Mouse (Mus musculus) macrophage (primary cell): ENCODE data around the gene Jsrp1. TPM values are rescaled to one million over a fixed set of nuclear protein-coding genes. Genes with fewer than 3 reads are reported as not detected.

Experiments used
- H3K27ac ChIP-seq: fragments of 350-480 bp; formaldehyde crosslinking; 2 replicates; pipeline ENCODE4 v1.9.0; 2021
- H3K36me3 ChIP-seq: fragments of 350-480 bp; formaldehyde crosslinking; 2 replicates; pipeline ENCODE4 v1.9.0; 2021; ENCODE audit errors: inconsistent target
- H3K4me3 ChIP-seq: fragments of 350-480 bp; formaldehyde crosslinking; 2 replicates; pipeline ENCODE4 v1.9.0; 2021; ENCODE audit errors: inconsistent target
- H3K79me2 ChIP-seq: fragments of 350-480 bp; formaldehyde crosslinking; 2 replicates; pipeline ENCODE4 v1.9.0; 2021; ENCODE audit errors: inconsistent target
- WGBS: methylation state at CpG from one replicate; pipeline ENCODE4 v1.1.7; 2026; ENCODE audit warnings: inconsistent platforms; ENCODE audit not compliant: missing documents; 5-methylcytosine and 5-hydroxymethylcytosine counted together
- polyA plus RNA-seq: library from polyadenylated mRNA; stranded (reverse); fragments of 250-400 nt; gene quantifications from 3 replicates; pipeline ENCODE4 v1.2.4, GENCODE M21; 2018; ENCODE audit warnings: inconsistent platforms
- total RNA-seq, 78 experiments: library from RNA; depleted of rRNA; stranded (reverse); fragments of 250-400 nt; gene quantifications; 1 replicate in 9 of 78; 2 replicates in 24 of 78; 3 replicates in 43 of 78; 4 replicates in 2 of 78; pipeline ENCODE4 v1.2.4; 2018; ENCODE audit warnings: inconsistent platforms in 56 of 78

Jsrp1 gene
- 1 to 10 TPM in 1 of 26 experiments, not detected in 25; 3.4 TPM for total RNA-seq (2018; cell fraction: chromatin; rRNA removed)
- under 1 TPM in 7 of 26 experiments, not detected in 19; 0.17 to 0.61 (median 0.19) TPM for total RNA-seq (2018; cell fraction: cytosol; rRNA removed)
- 1 to 10 TPM in 1 of 26 experiments, under 1 TPM in 1, not detected in 24; 0.72 to 1.2 TPM for total RNA-seq (2018; cell fraction: nucleus; rRNA removed)
- polyA plus RNA-seq: not detected in 3 replicates

GRCm38 (mm10) chr10:80813366-80813765, at the start of gene Jsrp1:
Gene Jsrp1, minus strand, starts transcription at chr10:80813498.
- 85% methylated on average over 4 of the region's 4 CpGs for WGBS

GRCm38 (mm10) chr10:80862305-80862704, 49.0 kb upstream of the Jsrp1 start:
- 95% methylated on average over 5 of the region's 5 CpGs for WGBS
- Histone ChIP-seq H3K27ac (no peak overlapping the region), H3K36me3 (peaks cover 18% of the 10 kb centered on the region; the same call in 1 of the 2 replicates), H3K4me3 (no peak overlapping the region), H3K79me2 (peaks cover 20% of the 10 kb centered on the region; the same call in 1 of the 2 replicates)

More at GRCm38 (mm10) chr10:80813366-80813765, at the start of gene Jsrp1:
- Histone ChIP-seq H3K79me2 (no peaks in the 10 kb centered on the region), H3K36me3 (no peaks in the 10 kb centered on the region), H3K27ac (no peak within 1 kb of the TSS), H3K4me3 (no peak within 1 kb of the TSS)

DNA sequence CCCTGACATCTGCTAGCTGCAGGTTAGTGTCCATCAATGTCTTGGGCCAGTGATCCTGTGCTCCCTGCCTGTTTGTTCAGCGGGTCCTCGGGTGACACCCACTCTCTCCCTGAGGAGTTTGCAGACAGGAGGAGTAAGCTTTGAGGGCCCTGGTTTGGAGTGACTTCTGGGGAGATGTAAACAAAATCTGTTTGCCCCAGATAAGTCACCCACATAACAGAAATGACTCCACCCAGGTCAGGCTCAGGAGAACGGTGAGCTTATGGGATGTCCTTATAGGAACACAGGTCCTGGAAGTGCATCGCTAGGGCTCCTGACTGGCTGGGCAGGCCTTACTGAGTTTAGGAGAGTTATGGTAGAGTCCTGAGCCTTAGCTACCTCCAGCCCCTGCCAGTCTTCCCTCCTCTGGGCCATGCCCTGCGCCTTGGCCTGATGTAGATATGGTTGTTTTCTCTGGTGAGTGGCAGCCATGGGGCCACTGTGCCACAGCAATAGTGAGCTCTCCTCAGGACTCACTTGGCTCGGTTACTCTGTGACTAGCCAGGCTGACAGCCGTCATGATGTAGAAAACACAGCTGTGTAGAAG, 45.1 kb upstream of the Jsrp1 start:
- peaks cover 15% of the 10 kb centered on the region; the same call in 1 of the 2 replicates for H3K36me3 ChIP-seq
- 91% methylated on average over 7 of the region's 7 CpGs for WGBS
- peaks cover 53% of the 10 kb centered on the region for H3K79me2 ChIP-seq
- H3K27ac ChIP-seq: no peak overlapping the region
- H3K4me3 ChIP-seq: no peak overlapping the region

- H3K27ac ChIP-seq: no peak overlapping the region
- 91% methylated on average over 3 of the region's 3 CpGs for WGBS
- H3K4me3 ChIP-seq: no peak overlapping the region
- peaks cover 57% of the 10 kb centered on the region for H3K79me2 ChIP-seq
- peaks cover 13% of the 10 kb centered on the region; the same call in 1 of the 2 replicates for H3K36me3 ChIP-seq
Observed at GRCm38 (mm10) chr10:80857848-80858247, 44.5 kb upstream of the Jsrp1 start.

GRCm38 (mm10) chr10:80857386-80857785, 44.1 kb upstream of the Jsrp1 start:
- H3K27ac ChIP-seq: no peak overlapping the region
- 87% methylated on average over 8 of the region's 8 CpGs for WGBS
- H3K79me2 ChIP-seq: peaks cover 57% of the 10 kb centered on the region
- H3K4me3 ChIP-seq: no peak overlapping the region
- H3K36me3 ChIP-seq: peaks cover 14% of the 10 kb centered on the region; the same call in 1 of the 2 replicates

DNA sequence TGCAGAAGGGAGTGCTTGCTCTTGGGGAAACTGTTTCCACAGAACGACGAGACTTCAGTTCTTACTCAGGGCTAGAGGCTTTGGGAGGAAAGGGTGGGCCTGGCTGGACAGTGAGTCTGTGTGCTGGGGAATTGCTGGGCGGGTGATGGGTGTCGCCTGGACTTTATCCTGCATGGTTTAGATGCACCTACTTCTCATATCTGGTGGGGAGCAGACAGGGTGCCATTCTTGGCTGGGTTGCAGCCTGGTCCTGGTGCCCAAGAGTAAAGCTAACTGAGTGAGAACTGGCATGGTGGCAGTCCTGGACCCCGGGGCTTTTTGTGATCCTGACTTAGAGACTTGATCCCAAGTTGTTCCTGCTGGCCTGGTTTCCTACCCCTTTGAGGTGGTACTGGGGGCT, 43.6 kb upstream of the Jsrp1 start:
- Histone ChIP-seq H3K79me2 (peaks cover 57% of the 10 kb centered on the region), H3K4me3 (no peak overlapping the region), H3K36me3 (peaks cover 12% of the 10 kb centered on the region; the same call in 1 of the 2 replicates), H3K27ac (no peak overlapping the region)
- WGBS: 92% methylated on average over 5 of the region's 5 CpGs

DNA sequence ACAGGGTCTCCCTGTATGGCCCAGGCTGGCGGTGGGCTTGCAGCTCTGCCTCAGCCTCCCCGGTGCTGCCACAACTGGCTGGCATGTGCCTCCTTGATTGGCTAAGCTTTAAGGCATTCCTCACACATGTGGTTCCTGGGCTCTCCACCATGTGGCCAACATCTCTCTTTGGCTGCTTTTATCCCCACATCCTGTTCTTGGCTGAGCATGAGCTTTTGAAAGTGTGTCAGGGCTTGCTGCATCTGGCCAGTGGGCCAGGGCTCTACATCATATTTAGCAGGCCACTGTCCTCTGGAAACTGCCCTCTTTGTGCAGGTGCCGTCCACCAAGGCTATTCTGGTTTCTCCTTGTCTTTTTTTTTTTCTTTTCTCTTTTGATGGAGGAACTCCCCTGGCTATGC, 43.0 kb upstream of the Jsrp1 start:
- Histone ChIP-seq H3K27ac (no peak overlapping the region), H3K4me3 (no peak overlapping the region), H3K36me3 (peaks cover 6% of the 10 kb centered on the region; the same call in 1 of the 2 replicates), H3K79me2 (peaks cover 57% of the 10 kb centered on the region)
- WGBS: 40% methylated on average over 3 of the region's 3 CpGs

DNA sequence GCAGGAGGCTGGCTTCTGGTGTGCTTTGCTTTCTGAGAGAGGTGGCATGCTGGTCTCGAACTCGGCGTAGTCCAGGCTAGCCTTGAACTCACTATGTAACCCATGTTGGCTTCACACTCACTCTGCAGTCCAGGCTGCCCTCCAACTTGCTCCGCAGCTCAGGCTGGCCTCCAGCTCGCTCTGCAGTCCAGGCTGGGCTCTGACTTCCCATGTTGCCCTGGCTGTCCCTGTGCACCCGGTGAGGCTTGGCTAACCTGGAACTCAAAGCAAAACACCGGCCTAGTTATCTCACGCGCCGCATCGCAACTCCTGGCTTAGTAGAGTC, 42.4 kb upstream of the Jsrp1 start:
- Histone ChIP-seq H3K36me3 (0 out of 2 replicates have a peak, but pooled peaks cover 5% of the 10 kb centered on the region), H3K27ac (no peak overlapping the region), H3K4me3 (peak overlapping the region; percentile 33), H3K79me2 (peaks cover 57% of the 10 kb centered on the region)
- 36% methylated on average over 11 of the region's 11 CpGs for WGBS

DNA sequence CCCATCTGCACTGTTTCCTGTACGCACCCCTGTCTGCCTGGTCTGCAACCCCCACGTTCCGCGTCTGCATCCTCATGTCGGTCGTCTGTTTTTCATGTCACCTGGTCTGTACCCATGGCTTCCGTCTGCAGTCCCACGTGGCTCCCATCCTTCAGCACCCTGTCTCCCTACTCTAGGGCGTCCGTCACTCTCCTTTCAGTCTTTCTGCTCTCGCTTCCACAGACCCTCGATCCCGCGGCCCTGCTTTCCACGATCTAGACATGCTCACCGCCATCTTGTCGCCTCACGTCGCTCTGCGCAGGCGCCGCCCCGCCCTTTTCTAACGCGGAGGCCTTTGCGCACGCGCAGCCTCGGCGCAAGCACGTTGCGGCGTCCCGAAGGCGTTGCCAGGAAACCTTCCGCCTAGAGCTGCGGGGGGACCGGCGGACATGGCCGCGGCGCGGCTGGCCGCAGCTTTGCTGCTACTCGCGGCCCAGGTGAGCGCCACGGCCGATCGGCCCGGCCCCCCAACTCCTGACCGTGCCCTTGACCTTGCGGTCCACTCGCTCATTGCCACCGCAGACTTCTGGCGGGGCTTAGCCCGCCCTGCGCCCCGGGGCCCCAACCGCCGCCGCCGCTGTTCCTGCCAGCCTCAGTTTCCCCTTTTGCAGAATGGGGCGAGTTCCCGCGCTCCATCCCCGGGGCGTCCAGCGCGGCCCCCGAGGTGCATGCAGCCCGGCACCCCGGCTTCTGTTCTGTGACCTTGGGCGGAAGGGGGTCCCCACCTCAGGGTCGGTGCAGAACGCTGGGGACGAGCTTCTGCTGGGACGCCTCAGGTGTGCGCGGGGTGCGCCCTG, 41.8 kb upstream of the Jsrp1 start, which contains the start of the genes Lsm7 and Sppl2b:
Lsm7 (minus strand) TSS at position 297 of the 836 bp plus-strand sequence.
Sppl2b (plus strand) TSS at position 363 of the 836 bp plus-strand sequence.
- Histone ChIP-seq H3K4me3 (peak within 1 kb of the TSS; percentile 97), H3K36me3 (0 out of 2 replicates have a peak, but pooled peaks cover 5% of the 10 kb centered on the region), H3K27ac (peak within 1 kb of the TSS; percentile 41; the same call in 1 of the 2 replicates), H3K79me2 (peaks cover 57% of the 10 kb centered on the region)
- under 1% methylated on average over 81 of the region's 81 CpGs for WGBS

GRCm38 (mm10) chr10:80848571-80848970, 35.3 kb upstream of the Jsrp1 start:
- H3K27ac ChIP-seq: no peak overlapping the region
- peaks cover 5% of the 10 kb centered on the region; the same call in 1 of the 2 replicates for H3K79me2 ChIP-seq
- H3K4me3 ChIP-seq: no peak overlapping the region
- 0 out of 2 replicates have a peak, but pooled peaks cover 5% of the 10 kb centered on the region for H3K36me3 ChIP-seq
- 8% methylated on average over 10 of the region's 10 CpGs for WGBS

DNA sequence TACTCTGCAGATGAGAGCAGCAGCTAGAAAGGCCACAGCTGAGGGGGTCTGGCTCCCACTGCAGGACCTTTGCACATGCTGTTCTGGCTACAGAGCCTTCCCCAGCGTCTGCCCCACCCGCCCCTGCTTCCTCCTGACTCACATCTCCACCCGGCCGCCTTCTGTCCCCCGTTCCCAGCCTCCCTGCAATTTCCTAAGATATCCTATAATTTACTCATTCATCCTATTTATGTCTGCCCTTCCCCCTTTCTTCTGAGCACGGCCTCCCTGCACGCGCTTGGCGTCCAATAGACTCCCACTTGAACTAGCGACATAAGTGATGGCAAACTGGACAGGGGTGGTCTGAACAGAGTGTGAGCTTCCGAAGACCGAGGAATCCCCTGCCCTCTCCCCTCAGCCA, 32.4 kb upstream of the Jsrp1 start:
- Histone ChIP-seq H3K27ac (no peak overlapping the region), H3K36me3 (no peaks in the 10 kb centered on the region), H3K4me3 (no peak overlapping the region), H3K79me2 (no peaks in the 10 kb centered on the region)
- WGBS: 90% methylated on average over 12 of the region's 12 CpGs

- 74% methylated on average over 8 of the region's 8 CpGs for WGBS
- H3K79me2 ChIP-seq: no peaks in the 10 kb centered on the region
- H3K36me3 ChIP-seq: no peaks in the 10 kb centered on the region
- H3K4me3 ChIP-seq: no peak overlapping the region
- no peak overlapping the region for H3K27ac ChIP-seq
Observed at GRCm38 (mm10) chr10:80845055-80845693, 31.9 kb upstream of the Jsrp1 start.

- no peaks in the 10 kb centered on the region for H3K36me3 ChIP-seq
- 9% methylated on average over 43 of the region's 51 CpGs for WGBS
- no peak within 1 kb of the TSS for H3K4me3 ChIP-seq
- H3K27ac ChIP-seq: no peak within 1 kb of the TSS
- no peaks in the 10 kb centered on the region for H3K79me2 ChIP-seq
Observed at GRCm38 (mm10) chr10:80843931-80844547, 30.7 kb upstream of the Jsrp1 start, which contains the start of gene Lingo3. Gene Lingo3, minus strand, starts transcription at chr10:80844039.
